Mouse (Mus musculus) right cerebral cortex, postnatal 25 days (tissue): ENCODE results near the gene Mmp12.
"Not testable (repeated sequence)": the region's sequence is repeated elsewhere in the genome, so short reads cannot be mapped to it uniquely, and the experiment has no call there.

Experiments used
- DNase-seq: peaks from one replicate; pipeline ENCODE4 v3.0.0; 2022

Gene Mmp12

GRCm38 (mm10) chr9:7344107-7344506 is at the start of gene Mmp12:
Gene Mmp12, plus strand, starts transcription at chr9:7344381.
- no peak for DNase-seq

GRCm38 (mm10) chr9:7331847-7332246 is 12.3 kb upstream of the Mmp12 start:
- DNase-seq = no peak

DNA sequence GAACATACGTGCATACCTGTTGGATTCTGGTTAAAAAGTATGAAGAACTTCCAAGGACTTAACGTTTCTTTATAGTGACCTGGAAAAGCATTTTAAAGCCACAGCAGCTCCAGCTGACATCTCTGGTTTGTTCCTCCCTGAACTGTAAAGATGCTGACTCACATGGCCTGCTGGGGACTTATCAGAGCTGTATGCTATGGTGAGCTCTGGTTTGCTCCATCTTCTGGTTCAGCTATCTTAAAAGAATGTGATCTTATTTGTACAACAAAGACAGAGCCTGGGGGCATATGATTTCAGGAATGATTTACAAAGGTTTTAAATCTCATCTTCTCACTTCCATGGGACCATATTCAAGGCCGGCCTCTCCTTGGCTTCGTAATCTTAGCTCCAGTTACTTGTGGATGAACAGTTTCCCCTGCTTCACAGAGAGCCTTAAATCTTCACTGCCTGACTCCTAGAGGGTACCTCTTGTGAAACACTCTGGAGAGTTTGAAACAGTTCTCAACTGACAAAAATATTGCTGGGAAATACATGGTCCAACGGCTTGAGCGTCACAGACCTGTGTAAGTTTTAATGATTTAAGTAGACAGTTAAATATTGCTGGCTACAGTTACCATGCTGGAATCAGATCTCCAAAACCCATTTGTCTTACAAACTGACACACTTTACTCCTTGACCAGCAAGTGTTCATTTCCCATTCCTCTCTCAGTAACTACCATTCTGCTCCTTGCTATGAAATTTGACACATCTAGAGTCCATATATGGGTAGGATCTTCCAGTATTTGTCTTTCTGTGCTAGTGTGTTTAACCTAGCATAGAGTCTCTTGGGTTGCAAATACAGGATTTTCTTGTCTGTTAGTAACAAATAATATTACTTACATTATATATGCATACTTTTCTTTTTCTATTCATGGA is 8.2 kb upstream of the Mmp12 start:
- DNase-seq = no peak

DNA sequence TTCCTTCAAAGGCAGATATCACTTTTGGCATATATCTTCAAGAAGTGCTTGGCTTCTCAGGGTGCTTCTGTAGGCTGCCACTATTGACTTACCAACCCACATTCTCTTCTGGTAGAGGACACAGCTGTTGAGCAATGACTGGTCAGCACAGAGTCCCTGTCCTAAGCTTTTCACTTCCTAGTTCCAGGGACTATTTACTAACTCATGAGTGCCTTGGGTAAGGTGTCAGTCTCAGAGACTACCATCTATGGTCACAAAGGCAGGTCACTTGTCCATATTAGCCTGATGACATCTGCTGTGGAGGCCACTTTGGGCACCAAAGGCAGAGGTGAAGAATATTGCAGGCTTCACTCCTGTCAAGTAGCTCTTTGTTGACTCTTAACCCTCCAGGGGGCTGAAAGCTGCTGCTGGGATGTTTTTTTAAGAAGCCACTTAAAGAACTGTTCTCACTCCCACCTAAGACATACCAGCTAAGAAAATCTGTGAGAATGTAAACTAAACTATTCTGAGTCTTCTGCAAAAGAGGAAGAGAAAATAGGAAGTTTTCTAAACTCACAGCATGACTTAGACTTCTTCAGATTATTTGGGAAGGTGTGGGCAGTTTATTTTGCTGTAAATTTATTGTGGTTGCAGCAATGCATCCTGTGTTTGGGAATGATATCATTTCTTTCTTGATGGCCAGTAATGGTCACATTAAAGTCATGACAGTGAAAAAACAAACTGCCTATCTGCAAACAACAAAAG is 7.3 kb upstream of the Mmp12 start:
- no peak for DNase-seq

DNA sequence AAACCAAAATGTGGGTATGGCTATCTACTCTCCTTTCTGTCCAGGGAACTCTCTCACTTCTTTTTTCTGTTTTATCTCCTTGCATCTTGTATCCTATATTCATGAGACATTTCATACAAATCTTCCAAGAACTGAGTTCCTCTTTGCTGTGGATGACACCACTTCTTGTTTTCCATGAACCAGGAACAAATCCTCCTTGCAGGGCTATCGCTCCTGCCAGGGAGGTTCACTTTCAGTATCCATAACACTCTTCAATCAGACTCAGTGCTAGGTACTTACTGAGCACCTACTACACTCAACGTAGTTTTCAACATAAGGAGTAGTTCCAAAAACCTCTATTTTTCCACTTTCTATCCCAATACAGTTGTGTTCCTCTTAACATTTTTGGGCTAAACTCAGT is 1.3 kb downstream of the Mmp12 start:
- DNase-seq = no peak

DNA sequence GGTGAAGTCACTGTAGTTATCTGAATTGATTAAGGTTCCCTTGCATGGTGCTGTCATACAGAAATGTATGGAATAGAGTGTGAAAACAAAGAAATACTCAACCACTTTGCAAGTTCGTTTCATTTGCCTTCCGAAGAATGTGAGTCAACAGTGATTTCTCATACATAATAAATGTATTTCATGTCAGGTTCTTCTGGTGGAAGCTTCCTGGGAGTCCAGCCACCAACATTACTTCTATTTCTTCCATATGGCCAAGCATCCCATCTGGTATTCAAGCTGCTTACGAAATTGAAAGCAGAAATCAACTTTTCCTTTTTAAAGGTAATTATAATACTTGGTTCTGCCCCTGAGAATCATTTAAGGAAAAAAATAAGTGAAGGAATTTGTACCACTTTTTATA is 10.4 kb downstream of the Mmp12 start:
- no peak for DNase-seq

DNA sequence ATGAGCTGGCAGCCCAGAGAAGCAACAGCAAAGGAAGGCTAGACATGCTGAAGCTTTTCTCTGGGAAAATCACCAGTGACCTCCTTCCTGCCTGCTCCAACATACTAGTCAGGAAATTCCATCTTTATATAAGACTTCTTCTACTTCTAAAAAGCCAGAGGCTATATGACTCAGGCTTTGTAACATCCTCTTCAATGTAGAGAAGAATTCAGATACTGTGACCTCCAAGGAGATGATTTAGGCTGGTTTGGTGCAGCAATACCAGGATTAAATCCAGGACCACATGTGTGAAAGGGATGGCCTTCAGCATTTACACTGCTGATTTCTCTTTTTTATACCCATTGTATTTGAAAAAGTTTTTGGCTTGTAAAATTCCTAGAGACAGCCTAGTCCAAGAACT is 43.8 kb downstream of the Mmp12 start, which contains the start of gene Mmp1b:
Gene Mmp1b, minus strand, starts transcription at position 101 of the 400 bp plus-strand sequence.
- DNase-seq = no peak

GRCm38 (mm10) chr9:7396556-7396955 is 52.4 kb downstream of the Mmp12 start:
- not testable (repeated sequence) for DNase-seq
